Mouse (Mus musculus): Measurements from ENCODE around the gene Pdzd8. TPM values are rescaled to one million over a fixed set of nuclear protein-coding genes. Genes with fewer than 3 reads are reported as not detected.

The Pdzd8 gene
- polyA plus RNA-seq, 1 experiment = not detected

- Histone ChIP-seq H3K4me1 (ENCODE audit: control insufficient read depth, insufficient read depth, low read length) (peaks cover 9% of the 10 kb centered on the region), H3K4me3 (ENCODE audit: insufficient read depth, low read depth, low read length) (no peak overlapping the region), H3K27ac (ENCODE audit: insufficient read depth, low read depth, low read length) (no peak overlapping the region)
- WGBS = 40% methylated on average over 5 of the region's 5 CpGs
- TF ChIP-seq CTCF (IDR thresholded peaks at IDR 0.05; ENCODE audit: insufficient read depth, low read depth, low read length) = no peak
- TF ChIP-seq POLR2A (IDR thresholded peaks at IDR 0.05; ENCODE audit: insufficient read depth, low read depth, low read length) = no peak
These were observed 78.1 kb downstream of the Pdzd8 start for GRCm38 (mm10) chr19:59267417-59267963.

GRCm38 (mm10) chr19:59265907-59266306 lies 79.7 kb downstream of the Pdzd8 start:
- Histone ChIP-seq H3K4me1 (ENCODE audit: control insufficient read depth, insufficient read depth, low read length) (peaks cover 17% of the 10 kb centered on the region), H3K4me3 (ENCODE audit: insufficient read depth, low read depth, low read length) (no peak overlapping the region), H3K27ac (ENCODE audit: insufficient read depth, low read depth, low read length) (no peak overlapping the region)
- WGBS = 50% methylated on average over 6 of the region's 6 CpGs
- no peak for TF ChIP-seq CTCF (IDR thresholded peaks at IDR 0.05; ENCODE audit: insufficient read depth, low read depth, low read length)
- no peak for TF ChIP-seq POLR2A (IDR thresholded peaks at IDR 0.05; ENCODE audit: insufficient read depth, low read depth, low read length)

- H3K27ac ChIP-seq (ENCODE audit: insufficient read depth, low read depth, low read length) = peak overlapping the region; percentile 69
- H3K4me3 ChIP-seq (ENCODE audit: insufficient read depth, low read depth, low read length) = no peak overlapping the region
- WGBS = 31% methylated on average over 9 of the region's 9 CpGs
- H3K4me1 ChIP-seq (ENCODE audit: control insufficient read depth, insufficient read depth, low read length) = peaks cover 23% of the 10 kb centered on the region
- TF ChIP-seq POLR2A (IDR thresholded peaks at IDR 0.05; ENCODE audit: insufficient read depth, low read depth, low read length) = no peak
- no peak for TF ChIP-seq CTCF (IDR thresholded peaks at IDR 0.05; ENCODE audit: insufficient read depth, low read depth, low read length)
These were observed 80.6 kb downstream of the Pdzd8 start for GRCm38 (mm10) chr19:59264838-59265532.

GRCm38 (mm10) chr19:59263171-59263570 lies 82.4 kb downstream of the Pdzd8 start:
- H3K4me1 ChIP-seq (ENCODE audit: control insufficient read depth, insufficient read depth, low read length) = peaks cover 23% of the 10 kb centered on the region
- WGBS = 94% methylated on average over 9 of the region's 9 CpGs
- H3K27ac ChIP-seq (ENCODE audit: insufficient read depth, low read depth, low read length) = no peak overlapping the region
- no peak overlapping the region for H3K4me3 ChIP-seq (ENCODE audit: insufficient read depth, low read depth, low read length)
- TF ChIP-seq CTCF (IDR thresholded peaks at IDR 0.05; ENCODE audit: insufficient read depth, low read depth, low read length) (no peak), POLR2A (IDR thresholded peaks at IDR 0.05; ENCODE audit: insufficient read depth, low read depth, low read length) (no peak)

- WGBS = 86% methylated on average over 7 of the region's 7 CpGs
- TF ChIP-seq POLR2A (IDR thresholded peaks at IDR 0.05; ENCODE audit: insufficient read depth, low read depth, low read length) = no peak
- no peak for TF ChIP-seq CTCF (IDR thresholded peaks at IDR 0.05; ENCODE audit: insufficient read depth, low read depth, low read length)
- no peak overlapping the region for H3K27ac ChIP-seq (ENCODE audit: insufficient read depth, low read depth, low read length)
- H3K4me3 ChIP-seq (ENCODE audit: insufficient read depth, low read depth, low read length) = no peak overlapping the region
- peaks cover 21% of the 10 kb centered on the region for H3K4me1 ChIP-seq (ENCODE audit: control insufficient read depth, insufficient read depth, low read length)
These were observed 84.0 kb downstream of the Pdzd8 start for GRCm38 (mm10) chr19:59261604-59262003.

GRCm38 (mm10) chr19:59260718-59261442 lies 84.7 kb downstream of the Pdzd8 start, which contains the start of gene Slc18a2:
TSS of gene Slc18a2 (plus strand) at chr19:59260896.
- Histone ChIP-seq H3K4me1 (ENCODE audit: control insufficient read depth, insufficient read depth, low read length) (peaks cover 21% of the 10 kb centered on the region), H3K4me3 (ENCODE audit: insufficient read depth, low read depth, low read length) (peak within 1 kb of the TSS; percentile 38), H3K27ac (ENCODE audit: insufficient read depth, low read depth, low read length) (no peak within 1 kb of the TSS)
- TF ChIP-seq CTCF (IDR thresholded peaks at IDR 0.05; ENCODE audit: insufficient read depth, low read depth, low read length) (no peak), POLR2A (IDR thresholded peaks at IDR 0.05; ENCODE audit: insufficient read depth, low read depth, low read length) (no peak)
- 6% methylated on average over 55 of the region's 55 CpGs for WGBS

- TF ChIP-seq CTCF (IDR thresholded peaks at IDR 0.05; ENCODE audit: insufficient read depth, low read depth, low read length) = no peak
- TF ChIP-seq POLR2A (IDR thresholded peaks at IDR 0.05; ENCODE audit: insufficient read depth, low read depth, low read length) = no peak
- no peak overlapping the region for H3K27ac ChIP-seq (ENCODE audit: insufficient read depth, low read depth, low read length)
- peaks cover 17% of the 10 kb centered on the region for H3K4me1 ChIP-seq (ENCODE audit: control insufficient read depth, insufficient read depth, low read length)
- no peak overlapping the region for H3K4me3 ChIP-seq (ENCODE audit: insufficient read depth, low read depth, low read length)
- 64% methylated on average over 5 of the region's 5 CpGs for WGBS
These were observed 85.9 kb downstream of the Pdzd8 start for GRCm38 (mm10) chr19:59259633-59260032.

GRCm38 (mm10) chr19:59252651-59253050 lies 92.9 kb downstream of the Pdzd8 start:
- no peak overlapping the region for H3K27ac ChIP-seq (ENCODE audit: insufficient read depth, low read depth, low read length)

More at GRCm38 (mm10) chr19:59252651-59253050, 92.9 kb downstream of the Pdzd8 start:
- Histone ChIP-seq H3K4me3 (ENCODE audit: insufficient read depth, low read depth, low read length) (no peak overlapping the region), H3K4me1 (ENCODE audit: control insufficient read depth, insufficient read depth, low read length) (peaks cover 6% of the 10 kb centered on the region)
- WGBS = 61% methylated on average over 2 of the region's 2 CpGs
- no peak for TF ChIP-seq CTCF (IDR thresholded peaks at IDR 0.05; ENCODE audit: insufficient read depth, low read depth, low read length)
- no peak for TF ChIP-seq POLR2A (IDR thresholded peaks at IDR 0.05; ENCODE audit: insufficient read depth, low read depth, low read length)

Measured in olfactory bulb, adult 2 months (tissue).